Mouse (Mus musculus): ENCODE measurements around the gene Slc7a11.
A peak's percentile ranks its signal among the peaks of the same experiment; 100 is the strongest.
"Not testable (repeated sequence)": the region's sequence is repeated elsewhere in the genome, so short reads cannot be mapped to it uniquely, and the experiment has no call there.

Slc7a11 gene

DNA sequence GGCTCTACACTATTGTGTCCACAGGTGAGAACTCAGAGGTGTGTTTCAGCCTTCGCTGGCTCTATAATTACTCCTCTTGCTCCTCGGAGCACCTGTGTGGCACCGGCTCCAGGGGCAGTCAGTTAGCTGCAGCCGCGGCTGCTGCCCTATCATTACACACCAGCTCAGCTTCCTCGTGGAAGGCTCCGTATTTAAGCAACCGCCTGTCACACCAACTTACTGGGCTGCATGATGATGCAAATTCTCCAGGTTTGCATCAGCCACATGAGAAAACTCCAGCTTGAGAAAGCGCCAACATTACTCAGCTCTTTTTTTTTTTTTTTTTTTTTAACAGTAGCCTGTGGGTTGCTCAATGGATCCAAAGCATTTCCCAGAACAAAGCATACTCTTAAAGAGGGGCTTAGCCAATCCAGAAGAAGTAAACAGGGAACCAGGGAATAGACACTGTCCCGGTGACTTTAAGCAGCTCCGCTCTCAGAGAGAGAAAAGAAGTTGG lies at the start of gene Slc7a11:
Gene Slc7a11, minus strand, starts transcription at position 194 of the 496 bp plus-strand sequence.
- DNase-seq (ENCODE audit: low spot score), result peak; percentile 7

DNA sequence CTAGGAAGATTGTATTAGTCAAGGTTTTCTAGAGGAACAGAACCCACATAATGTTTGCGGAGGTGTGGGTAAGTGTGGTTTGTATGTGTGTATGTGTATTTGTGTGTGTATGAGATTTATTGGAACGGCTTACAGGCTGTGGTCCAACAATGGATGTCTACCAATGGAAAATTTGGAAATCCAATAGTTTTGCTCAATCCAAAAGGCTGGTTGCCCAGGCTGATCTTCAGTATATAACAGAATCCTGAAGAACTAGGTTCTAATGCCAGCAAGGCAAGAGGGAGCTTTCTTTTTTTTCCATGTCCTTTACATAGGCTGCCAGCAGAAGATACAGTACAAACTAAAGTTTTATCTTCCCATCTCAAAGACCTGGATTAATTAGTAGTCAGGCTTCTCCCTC lies 48.3 kb upstream of the Slc7a11 start:
- no peak for DNase-seq (ENCODE audit: low spot score)

DNA sequence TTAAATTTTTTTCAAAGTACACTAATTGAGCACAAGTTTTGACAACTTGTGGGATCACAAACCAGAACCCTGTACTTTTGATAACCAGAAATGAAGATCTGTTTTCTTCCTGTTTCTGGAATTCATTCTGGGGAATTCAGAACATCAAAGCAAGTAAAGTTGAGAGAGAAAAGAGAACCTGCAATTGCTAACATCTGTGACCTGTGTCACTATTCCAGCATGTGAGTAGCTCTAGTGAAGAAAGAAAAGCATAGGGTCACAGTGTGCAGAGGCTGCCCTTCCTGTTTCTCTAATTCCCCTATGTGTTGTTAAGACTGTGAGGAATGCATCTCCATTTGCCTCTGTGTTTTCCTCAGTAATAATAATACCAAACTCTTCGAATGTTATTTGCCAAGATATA lies 40.7 kb upstream of the Slc7a11 start:
- no peak for DNase-seq (ENCODE audit: low spot score)

DNA sequence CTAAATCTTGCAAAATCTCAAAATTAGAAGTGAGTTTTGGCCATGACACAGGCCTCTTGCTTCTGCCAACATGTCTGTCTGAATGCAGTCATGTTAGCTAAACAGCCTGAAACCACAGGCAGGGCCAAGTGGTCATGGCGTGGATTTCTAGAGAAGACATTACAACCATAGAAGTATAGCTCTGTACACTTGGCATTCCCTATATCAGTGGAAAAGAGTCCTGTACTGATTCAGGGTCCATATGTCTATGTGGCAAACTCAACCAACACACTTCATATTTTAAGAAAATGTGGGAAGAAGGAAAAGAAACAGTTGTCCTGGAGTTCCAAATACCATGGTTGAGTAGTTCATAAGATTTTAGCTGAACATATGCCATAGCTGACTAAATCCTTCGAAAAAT lies 18.8 kb upstream of the Slc7a11 start:
- no peak for DNase-seq (ENCODE audit: low spot score)

DNA sequence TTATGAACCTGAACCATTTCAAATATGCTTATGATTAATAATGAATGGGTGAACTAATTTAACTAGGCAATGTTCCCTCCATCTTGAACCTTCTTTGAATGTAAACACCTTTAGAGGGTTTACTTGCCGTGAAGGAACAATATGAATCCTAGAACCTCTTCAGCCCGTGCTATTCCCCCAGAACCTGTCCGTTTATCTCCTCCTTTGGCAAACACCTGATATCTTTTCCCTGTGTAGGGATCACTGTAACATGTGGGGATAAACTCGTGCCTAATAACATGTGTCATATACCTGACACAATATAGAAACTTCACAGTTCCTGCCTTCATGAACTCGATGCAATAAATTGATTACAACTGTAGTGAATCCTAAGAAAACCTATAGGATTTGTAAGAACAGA lies 13.7 kb upstream of the Slc7a11 start:
- DNase-seq (ENCODE audit: low spot score), result no peak

DNA sequence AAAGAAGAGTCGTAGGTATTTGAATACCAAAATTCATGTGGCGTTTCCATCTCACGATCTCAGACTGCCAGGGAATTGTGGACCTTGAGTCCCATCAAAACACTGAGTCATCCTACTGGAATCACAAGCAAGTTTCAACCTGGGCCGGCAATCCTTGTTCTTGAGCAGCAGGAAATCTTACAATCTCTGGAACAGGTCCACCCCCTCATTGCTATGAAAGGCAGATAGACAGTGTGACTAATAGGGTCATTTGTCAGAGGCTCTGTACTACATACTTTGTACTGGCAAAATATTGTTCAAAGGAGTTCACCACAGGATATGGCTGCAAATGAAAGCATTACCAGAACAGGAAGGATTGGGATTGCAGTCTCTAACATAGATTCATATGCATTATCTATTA lies 13.2 kb upstream of the Slc7a11 start:
- DNase-seq (ENCODE audit: low spot score), result no peak

DNA sequence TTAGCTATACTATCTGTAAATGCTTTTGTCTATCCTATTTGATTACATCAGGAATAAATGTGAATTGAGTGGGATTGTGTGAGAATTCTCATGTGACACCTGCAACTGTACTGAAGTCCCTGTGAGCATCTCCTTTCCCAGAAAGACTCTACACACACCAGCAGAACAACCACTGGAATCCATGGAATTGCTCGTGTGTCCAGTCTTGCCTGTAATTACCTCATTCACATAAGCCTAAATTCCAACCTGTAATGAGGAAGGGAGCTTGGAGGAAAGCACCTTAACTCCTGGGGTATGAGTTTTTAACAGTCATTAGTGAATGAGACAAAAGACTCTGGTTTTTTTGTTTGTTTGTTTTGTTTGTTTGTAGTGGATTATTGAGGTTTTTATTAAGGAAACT lies 12.6 kb upstream of the Slc7a11 start:
- no peak for DNase-seq (ENCODE audit: low spot score)

DNA sequence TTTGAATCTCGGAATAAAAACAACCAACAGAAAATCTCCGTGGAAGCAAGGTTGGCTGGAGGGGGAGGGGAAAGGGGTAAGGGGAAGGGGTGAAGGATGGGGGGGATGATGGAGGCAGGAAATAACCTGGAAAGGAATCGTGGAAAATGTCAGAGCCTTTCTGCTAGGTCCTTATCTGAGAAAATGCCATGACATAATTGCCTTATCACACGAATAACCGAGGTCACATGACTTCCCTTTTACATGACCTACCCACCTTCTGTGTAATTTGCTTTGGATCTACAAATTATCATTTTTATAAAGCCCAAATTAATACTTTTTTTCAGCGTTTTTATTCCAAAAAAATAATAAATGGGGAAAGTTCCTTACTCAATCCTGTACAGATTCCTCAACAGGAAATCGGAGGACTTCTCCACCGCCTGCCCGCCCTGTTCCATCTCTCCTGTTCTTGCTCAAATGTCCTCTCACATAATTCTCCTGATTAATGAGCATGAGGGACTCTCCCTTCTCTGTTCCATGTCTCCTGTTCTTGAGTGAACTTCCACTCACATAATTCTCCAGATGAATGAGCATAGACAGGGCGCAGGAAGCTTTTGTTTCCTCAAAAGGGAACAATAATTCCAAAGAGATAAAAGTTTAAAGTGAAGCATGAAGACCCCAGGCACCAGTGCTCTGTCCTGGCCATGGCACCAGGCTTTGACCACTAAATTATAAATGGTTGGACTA lies 1.8 kb upstream of the Slc7a11 start:
- no peak for DNase-seq (ENCODE audit: low spot score)

DNA sequence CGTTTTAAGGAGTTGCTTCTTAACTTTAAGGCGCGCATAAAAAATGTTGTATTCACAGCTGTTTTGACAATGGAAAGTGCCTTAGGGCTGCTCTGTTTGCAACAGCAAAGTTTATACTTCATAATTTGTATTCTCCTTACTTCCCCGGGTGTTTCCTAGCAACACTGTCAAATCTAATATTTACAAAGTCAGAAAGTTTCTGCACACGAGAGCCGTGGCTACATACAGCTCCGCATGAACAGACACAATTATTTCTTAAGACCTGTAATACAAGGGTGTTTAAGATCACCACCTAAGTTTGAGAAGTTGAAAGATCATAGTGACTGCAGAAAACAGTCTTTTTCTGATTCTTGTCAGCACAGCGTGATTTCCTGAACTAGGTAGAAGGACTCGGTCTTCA lies 528 bp upstream of the Slc7a11 start:
- no peak for DNase-seq (ENCODE audit: low spot score)

DNA sequence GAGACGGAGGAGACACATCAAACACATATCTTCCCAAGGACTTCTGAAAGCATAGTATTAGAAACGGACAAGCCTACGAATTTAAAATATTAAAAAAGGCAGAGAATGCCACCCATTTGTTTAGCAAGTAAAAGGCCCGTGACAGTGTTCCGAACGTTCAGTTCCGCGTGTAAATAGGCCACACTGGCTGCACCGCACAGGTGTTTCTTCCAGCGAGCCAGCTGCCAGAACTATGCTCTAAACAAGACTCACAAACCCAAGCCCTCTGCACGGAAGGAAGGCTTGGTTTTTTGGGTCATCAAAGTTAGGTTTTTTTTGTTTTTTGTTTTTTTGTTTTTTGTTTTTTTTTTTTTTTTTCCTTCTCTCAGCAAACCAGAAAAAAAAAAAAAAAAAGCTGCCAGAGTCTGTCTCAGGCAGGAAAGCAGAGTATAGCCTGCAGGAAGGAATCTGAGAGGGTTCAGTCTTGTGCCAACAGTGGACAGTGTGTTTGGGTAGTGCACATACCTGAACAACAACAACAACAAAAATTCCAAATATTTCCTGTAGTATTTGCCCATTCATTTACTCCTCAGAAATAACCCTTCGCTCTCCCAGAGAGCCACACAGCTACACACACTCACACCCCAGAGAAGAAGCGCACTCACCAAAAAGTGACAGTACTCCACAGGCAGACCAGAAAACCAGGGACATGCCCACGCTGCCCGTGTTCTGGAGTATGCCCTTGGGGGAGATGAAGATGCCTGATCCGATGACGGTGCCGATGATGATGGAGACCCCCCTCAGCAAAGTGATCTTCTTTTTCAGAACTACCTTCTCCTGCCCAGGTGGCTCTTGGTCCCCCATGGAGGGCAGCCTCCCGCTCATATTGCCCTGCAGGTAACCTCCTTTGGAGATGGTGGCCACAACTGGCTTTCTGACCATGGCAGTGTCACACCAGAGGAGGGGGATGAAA lies 797 bp downstream of the Slc7a11 start:
- no peak for DNase-seq (ENCODE audit: low spot score)

DNA sequence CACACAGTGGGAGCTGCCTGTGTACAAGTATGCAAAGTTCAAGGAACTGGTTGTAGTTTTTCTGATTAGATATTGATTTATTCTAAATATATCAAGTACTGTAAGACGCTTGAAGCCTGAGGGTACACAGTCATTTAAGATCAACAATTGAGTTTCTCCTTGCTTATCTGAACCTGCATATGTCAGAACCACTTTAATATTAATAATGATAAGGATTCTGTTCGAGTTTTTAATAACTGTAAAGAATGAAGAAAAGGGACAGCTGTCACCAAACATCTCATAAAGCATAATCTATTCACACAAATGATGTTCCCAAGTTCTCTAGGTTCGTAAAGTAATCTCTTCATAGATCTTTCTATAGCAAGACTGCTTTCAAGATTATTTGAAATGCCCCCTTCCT lies 2.1 kb downstream of the Slc7a11 start:
- DNase-seq (ENCODE audit: low spot score), result no peak

DNA sequence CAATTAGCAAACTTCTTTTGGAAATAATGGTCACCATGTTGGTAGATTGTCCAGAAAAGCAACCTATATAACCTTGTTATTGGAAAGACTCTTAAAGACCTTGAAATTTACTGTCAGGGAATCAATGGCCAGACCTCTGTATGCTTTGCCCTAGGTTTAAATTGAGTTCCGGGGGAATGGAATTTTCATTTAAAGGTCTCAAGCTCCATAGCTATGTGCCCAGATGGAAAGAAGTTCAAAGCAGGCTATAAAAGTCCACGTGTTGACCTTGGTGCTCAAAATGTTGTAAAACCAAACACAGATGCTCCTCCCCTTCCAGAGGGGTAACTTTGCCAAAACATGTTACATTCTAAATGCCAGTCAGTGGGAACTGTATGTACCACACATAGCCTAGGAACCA lies 3.0 kb downstream of the Slc7a11 start:
- DNase-seq (ENCODE audit: low spot score), result no peak

DNA sequence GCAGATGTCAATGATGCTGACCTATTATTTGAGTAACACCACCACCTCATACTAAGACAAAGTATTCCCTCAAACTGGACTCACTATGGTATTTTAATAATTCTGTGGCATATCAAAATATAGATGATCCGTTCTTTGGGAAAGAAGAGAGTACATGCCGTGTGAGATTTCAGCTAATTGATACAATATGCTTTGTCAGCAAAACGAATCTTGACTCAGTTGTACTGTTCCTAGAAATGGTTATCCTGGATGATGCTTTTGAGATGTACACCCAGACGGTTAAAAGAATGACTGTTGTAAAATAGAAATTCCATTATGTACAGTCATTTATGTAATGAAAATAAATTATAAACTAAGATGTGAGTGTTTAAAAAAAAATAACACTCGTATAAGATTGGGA lies 4.0 kb downstream of the Slc7a11 start:
- DNase-seq (ENCODE audit: low spot score), result no peak

DNA sequence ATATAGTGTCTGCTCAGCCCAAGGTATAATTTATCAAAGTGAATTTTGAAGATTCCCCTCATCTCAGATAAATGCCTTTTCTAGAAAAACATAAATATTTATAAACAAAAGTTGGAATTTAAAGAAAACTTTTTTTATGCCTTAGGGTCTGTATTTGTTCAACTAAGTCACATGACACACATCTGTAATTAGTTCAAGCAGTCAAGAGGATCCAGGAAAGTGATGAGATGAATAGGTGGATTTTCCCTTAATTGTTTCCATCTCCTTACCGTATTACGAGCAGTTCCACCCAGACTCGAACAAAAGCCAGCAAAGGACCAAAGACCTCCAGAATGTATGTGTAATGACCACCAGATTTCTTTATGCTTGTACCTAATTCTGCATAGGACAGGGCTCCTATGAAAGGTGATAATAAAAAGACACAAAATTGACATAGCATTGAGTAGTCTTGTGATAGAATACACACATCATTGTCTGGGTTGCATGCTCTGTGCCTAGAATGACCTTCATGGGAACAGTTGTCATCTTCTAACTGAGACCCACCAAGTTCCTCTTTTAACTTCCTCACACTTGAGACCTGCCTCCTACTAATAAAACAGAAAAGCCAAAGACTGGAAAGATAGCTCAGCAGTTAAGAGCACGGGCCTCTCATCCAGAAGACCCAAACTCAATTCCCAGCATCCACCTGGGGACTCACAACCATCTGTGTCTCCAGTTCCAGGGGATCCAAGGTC lies 4.7 kb downstream of the Slc7a11 start:
- DNase-seq (ENCODE audit: low spot score), result no peak

DNA sequence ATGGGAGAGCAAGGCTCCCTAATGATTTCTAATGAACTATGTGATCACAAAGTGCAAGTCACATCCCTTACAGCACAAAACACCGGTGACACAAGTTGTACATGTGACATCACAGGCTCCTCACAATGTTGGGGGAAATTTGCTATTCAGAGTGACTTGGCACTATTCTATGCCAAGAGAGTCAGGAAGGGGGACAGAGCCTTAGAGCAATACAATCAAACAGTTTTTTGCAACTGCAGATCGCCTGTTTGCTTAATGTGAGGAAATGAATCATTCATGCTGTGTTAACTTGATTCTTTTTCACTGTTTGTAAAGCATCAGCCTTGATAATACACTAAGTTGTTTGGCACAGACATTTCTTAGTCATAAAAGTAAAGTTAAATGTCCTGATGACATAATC lies 5.3 kb downstream of the Slc7a11 start:
- DNase-seq (ENCODE audit: low spot score), result not testable (repeated sequence)

DNA sequence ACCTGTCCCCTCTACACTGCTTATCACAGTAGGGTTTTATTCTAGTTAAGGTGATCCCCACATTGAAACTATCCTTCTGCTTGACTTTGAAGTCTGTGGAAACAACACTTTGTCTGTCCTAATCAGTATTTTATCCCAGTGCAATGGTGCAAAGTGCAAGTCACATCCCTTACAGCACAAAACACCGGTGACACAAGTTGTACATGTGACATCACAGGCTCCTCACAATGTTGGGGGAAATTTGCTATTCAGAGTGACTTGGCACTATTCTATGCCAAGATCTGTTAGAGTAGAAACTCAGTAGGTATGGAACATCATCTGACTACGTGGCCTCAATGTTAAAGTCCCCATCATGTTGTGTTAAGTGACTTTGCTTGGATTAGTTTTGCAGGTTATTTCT lies 7.0 kb downstream of the Slc7a11 start:
- not testable (repeated sequence) for DNase-seq (ENCODE audit: low spot score)

DNA sequence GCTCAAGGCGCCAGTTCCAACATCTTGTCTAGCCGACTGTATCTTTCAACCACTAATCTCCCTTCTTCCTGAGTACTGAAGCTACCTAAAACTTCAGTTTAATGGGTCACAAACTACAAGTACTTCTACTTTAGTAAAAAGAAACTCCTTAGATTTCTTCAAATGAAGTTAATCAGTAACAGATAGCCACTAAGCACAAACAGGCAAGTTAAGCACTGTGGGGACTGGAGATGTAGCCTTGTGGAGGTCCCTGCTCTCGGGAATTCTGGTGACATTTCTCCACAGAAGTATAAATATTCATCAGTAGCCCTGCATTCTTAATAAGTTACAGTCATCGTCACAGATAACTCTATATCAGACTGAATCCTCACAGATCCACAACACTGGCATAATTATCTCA lies 9.6 kb downstream of the Slc7a11 start:
- no peak for DNase-seq (ENCODE audit: low spot score)

DNA sequence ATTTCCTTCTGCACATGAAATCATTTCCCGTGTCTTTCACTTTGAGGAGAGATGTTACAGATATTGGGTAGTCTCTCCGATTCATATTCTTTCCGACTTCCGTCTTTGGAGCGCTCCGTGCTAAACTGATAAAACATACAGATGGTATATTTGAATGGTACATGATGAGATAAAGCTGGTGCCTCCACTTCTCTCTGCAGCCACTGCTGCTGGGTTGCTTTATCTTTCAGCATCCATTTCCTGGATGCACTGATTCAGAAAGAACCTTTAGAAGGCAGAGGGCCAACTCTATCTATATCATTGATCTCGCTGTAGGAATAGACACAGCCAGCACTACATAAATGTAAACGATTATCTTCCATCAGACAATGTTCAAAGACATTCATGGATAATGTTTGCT lies 12.6 kb downstream of the Slc7a11 start:
- no peak for DNase-seq (ENCODE audit: low spot score)

DNA sequence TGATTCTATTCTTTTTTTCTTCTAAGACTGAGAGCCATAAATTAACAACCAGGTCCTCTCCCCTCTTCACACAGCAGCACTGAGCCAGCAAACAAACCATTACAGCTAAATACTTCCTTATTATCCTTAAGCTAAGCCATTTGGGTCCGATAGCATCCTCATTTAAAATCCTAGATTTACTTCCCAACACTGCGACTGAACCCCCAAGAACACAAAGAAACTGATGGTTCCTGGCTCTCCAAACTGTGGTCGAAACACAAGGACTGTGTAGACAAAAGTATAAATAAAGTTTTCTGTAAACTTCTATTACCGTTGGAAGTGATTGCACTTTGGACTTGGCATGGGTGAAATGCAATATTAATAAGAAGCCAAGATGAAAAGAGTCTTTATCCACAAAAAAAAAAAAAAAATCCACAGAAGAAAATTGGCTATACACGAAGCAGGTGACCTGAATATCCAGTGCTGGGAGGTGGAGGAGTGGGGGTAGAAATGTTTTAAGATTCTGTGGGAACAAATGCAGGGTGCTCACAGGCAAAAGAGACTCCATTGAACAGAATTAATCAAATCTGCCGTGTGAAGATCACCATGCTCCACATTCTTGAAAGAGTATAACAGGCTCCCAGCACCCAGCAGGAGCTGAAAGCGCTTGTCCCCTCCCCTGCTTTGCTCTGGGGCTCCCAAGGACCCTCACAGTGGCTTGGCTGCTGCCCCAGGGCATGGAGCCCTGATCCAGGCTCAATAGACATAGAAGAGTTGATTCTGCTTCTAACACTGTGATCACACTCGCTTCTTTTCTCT lies 21.7 kb downstream of the Slc7a11 start:
- DNase-seq (ENCODE audit: low spot score), result no peak

DNA sequence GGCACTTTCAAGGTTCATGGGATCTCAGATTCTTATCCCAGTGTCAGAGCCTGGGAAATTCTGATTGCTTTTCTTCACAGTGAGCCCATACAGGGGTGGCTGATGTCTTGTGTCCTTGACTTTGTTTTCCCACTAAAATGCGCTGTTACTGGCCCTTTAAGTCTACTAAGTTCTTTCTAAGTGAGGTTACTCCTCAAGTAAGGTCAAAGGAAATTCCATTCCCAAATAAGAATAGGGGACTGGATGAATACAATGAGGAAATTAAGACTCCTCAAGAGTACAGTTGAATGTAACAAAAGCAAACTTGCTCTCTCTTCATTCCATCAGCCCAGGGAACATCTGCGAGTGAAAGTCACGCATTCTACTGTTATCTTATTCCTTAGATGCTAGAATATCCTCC lies 24.3 kb downstream of the Slc7a11 start:
- DNase-seq (ENCODE audit: low spot score), result no peak

DNA sequence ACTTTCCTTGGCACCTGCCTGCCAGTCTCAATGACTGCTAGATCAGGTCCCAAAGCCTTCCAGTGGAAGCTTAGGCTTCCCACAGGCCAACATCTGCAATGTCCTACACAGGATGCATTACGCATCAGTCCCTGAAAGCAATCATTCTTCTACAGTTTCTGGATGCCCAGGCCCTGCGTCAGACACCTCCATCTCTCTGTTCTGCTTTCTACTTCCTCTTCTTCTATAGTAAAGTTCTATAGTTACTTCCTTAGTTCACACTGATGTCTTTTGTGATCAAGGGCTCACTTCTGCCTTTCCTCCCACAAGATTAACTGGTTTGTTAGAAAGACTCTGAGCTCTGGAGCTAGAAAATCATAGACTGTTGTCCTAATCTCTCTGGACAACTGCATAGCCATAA lies 36.6 kb downstream of the Slc7a11 start:
- no peak for DNase-seq (ENCODE audit: low spot score)

DNA sequence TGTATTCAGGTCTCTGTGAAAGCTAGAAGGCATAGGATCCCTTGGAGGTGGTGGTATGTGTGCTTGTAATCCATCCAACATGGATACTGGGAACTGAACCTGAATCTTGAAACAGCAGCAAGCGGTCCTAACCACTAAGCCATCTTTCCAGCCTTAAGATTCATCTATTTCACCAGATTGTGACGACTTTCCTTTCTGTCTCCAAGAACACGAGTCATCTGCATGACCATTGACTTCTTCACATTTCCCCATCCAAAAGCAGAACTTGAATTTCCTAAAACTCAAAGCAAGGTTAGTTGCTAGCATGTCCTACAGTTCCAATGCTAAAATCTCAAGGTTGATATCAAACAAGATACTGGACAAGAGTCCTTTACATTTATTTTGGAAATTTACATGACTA lies 37.5 kb downstream of the Slc7a11 start:
- DNase-seq (ENCODE audit: low spot score), result no peak
